Mouse (Mus musculus): ENCODE results near the gene Upk3a.

Upk3a gene

GRCm38 (mm10) chr15:85016951-85017664 is at the start of gene Upk3a:
Gene Upk3a, plus strand, starts transcription at chr15:85017141.
- DNase-seq (ENCODE audit: low spot score in 2 of 2), result peak; percentile 75 to 80

GRCm38 (mm10) chr15:84968534-84968933 is 48.4 kb upstream of the Upk3a start:
- DNase-seq (ENCODE audit: low spot score in 2 of 2), result no peak

- no peak for DNase-seq (ENCODE audit: low spot score in 2 of 2)
Measured at GRCm38 (mm10) chr15:84972860-84973543, 43.9 kb upstream of the Upk3a start.

- DNase-seq (ENCODE audit: low spot score in 2 of 2), result no peak
Measured at GRCm38 (mm10) chr15:84973544-84973871, 43.4 kb upstream of the Upk3a start.

GRCm38 (mm10) chr15:84975729-84976128 is 41.2 kb upstream of the Upk3a start:
- DNase-seq (ENCODE audit: low spot score in 2 of 2), result no peak

GRCm38 (mm10) chr15:84981609-84982313 is 35.2 kb upstream of the Upk3a start:
- no peak for DNase-seq (ENCODE audit: low spot score in 2 of 2)

GRCm38 (mm10) chr15:84982888-84983287 is 34.1 kb upstream of the Upk3a start:
- peak in 1 of 2 experiments; percentile 51 for DNase-seq (ENCODE audit: low spot score in 2 of 2)

GRCm38 (mm10) chr15:84983721-84984120 is 33.2 kb upstream of the Upk3a start:
- DNase-seq (ENCODE audit: low spot score in 2 of 2), result peak in 1 of 2 experiments; percentile 23

GRCm38 (mm10) chr15:84985516-84986160 is 31.3 kb upstream of the Upk3a start:
- no peak for DNase-seq (ENCODE audit: low spot score in 2 of 2)

GRCm38 (mm10) chr15:84986171-84987019 is 30.5 kb upstream of the Upk3a start:
- no peak for DNase-seq (ENCODE audit: low spot score in 2 of 2)

- peak; percentile 26 to 38 for DNase-seq (ENCODE audit: low spot score in 2 of 2)
Measured at GRCm38 (mm10) chr15:84987020-84987815, 29.7 kb upstream of the Upk3a start.

- DNase-seq (ENCODE audit: low spot score in 2 of 2), result peak; percentile 87 to 92
Measured at GRCm38 (mm10) chr15:84987874-84988825, 28.8 kb upstream of the Upk3a start, which contains the start of gene 5031439G07Rik. Gene 5031439G07Rik, minus strand, starts transcription at chr15:84988551.

- DNase-seq (ENCODE audit: low spot score in 2 of 2), result no peak
Measured at GRCm38 (mm10) chr15:84989098-84989497, 27.8 kb upstream of the Upk3a start.

GRCm38 (mm10) chr15:84989771-84990170 is 27.2 kb upstream of the Upk3a start:
- no peak for DNase-seq (ENCODE audit: low spot score in 2 of 2)

GRCm38 (mm10) chr15:84994498-84994897 is 22.4 kb upstream of the Upk3a start:
- no peak for DNase-seq (ENCODE audit: low spot score in 2 of 2)

GRCm38 (mm10) chr15:84995041-84995440 is 21.9 kb upstream of the Upk3a start:
- DNase-seq (ENCODE audit: low spot score in 2 of 2), result peak in 1 of 2 experiments; percentile 55

- DNase-seq (ENCODE audit: low spot score in 2 of 2), result peak in 1 of 2 experiments; percentile 74
Measured at GRCm38 (mm10) chr15:84995967-84996366, 21.0 kb upstream of the Upk3a start.

- DNase-seq (ENCODE audit: low spot score in 2 of 2), result no peak
Measured at GRCm38 (mm10) chr15:84997768-84998454, 19.0 kb upstream of the Upk3a start.

All from urinary bladder, postnatal 36 days (tissue).